Mouse (Mus musculus): Measurements from ENCODE around the gene Gm21304.
"Not testable (repeated sequence)": the region's sequence is repeated elsewhere in the genome, so short reads cannot be mapped to it uniquely, and the experiment has no call there.

GRCm38 (mm10) chr10:104185233-104185632 is 16.9 kb downstream of the Gm21304 start, which contains the start of gene Gm20765:
- not testable (repeated sequence) for TF ChIP-seq CTCF (IDR thresholded peaks at IDR 0.05); POLR2A (IDR thresholded peaks at IDR 0.05; ENCODE audit: insufficient read depth, low read depth, low read length); EP300 (IDR thresholded peaks at IDR 0.05; ENCODE audit: insufficient read depth, low read depth, low read length)
